Mouse (Mus musculus) bone marrow, adult 2 months (tissue): ENCODE results near the gene Vmn1r197.

Experiments
- CTCF ChIP-seq: fragments of 200-500 bp; IDR thresholded peaks from 2 replicates; pipeline ENCODE4 v1.5.1; 2011; ENCODE audit warnings: low read length, control low read depth; ENCODE audit not compliant: control insufficient read depth, insufficient read depth
- POLR2A ChIP-seq: fragments of 200-500 bp; IDR thresholded peaks from 2 replicates; pipeline ENCODE4 v1.6.1; 2011; ENCODE audit warnings: low read depth, mild to moderate bottlenecking, control low read depth, low read length, borderline replicate concordance; ENCODE audit not compliant: control insufficient read depth

- TF ChIP-seq POLR2A (no peak), CTCF (no peak)
These were observed 11.2 kb downstream of the Vmn1r197 start for GRCm38 (mm10) chr13:22335565-22335964.
